In genomic region chr11:119796406-119796805, GRCm38 (mm10) we compare ENCODE assay signal across 8 mouse cellular contexts.
A peak's percentile ranks its signal among the peaks of the same experiment; 100 is the strongest.
DNase-seq lines count a peak whose midpoint lies in the region; ATAC-seq lines count a peak whose summit lies in the region.

No protein-coding gene starts in this region.

- no peaks in the 10 kb centered on the region for H3K27me3 ChIP-seq in hindbrain, embryonic 10.5 days (ENCODE audit: insufficient read depth, poor library complexity, severe bottlenecking)
- H3K27me3 ChIP-seq in hindbrain, embryonic 16.5 days (replicated peaks; ENCODE audit: control insufficient read depth, insufficient read depth, low read length) = no peaks in the 10 kb centered on the region

- WGBS in hindbrain, embryonic 10.5 days = 70% methylated on average over 7 of the region's 7 CpGs
- 45% methylated on average over 7 of the region's 7 CpGs for WGBS in hindbrain, embryonic 16.5 days

- H3K9me3 ChIP-seq in hindbrain, embryonic 10.5 days = no peaks in the 10 kb centered on the region
- H3K9me3 ChIP-seq in hindbrain, embryonic 16.5 days (ENCODE audit: control insufficient read depth, low read length) = no peaks in the 10 kb centered on the region

- peaks cover 32% of the 10 kb centered on the region for H3K4me1 ChIP-seq in hindbrain, embryonic 10.5 days (replicated peaks)
- peaks cover 5% of the 10 kb centered on the region for H3K4me1 ChIP-seq in hindbrain, embryonic 16.5 days (ENCODE audit: control insufficient read depth, insufficient read depth, low read depth, low read length)

- DNase-seq in hindbrain, embryonic 10.5 days (ENCODE audit: low spot score) = no peak
- DNase-seq in cerebellum, postnatal 10 days = peak; percentile 66 to 76
- peak; percentile 17 for DNase-seq in kidney, postnatal 14 days
- peak; percentile 73 for DNase-seq in right cerebral cortex, postnatal 25 days
- DNase-seq in lung, postnatal 10 days = no peak
- DNase-seq in embryo, embryonic 10.5 days (ENCODE audit: low spot score) = no peak

- no peak overlapping the region for H3K4me2 ChIP-seq in hindbrain, embryonic 16.5 days (ENCODE audit: low read length)

- H3K27ac ChIP-seq in hindbrain, embryonic 10.5 days = 0 out of 2 replicates have a peak overlapping the region, but pooled peaks have one; percentile 6
- H3K27ac ChIP-seq in hindbrain, embryonic 16.5 days (ENCODE audit: low read depth, low read length) = no peak overlapping the region

- ATAC-seq in hindbrain, embryonic 16.5 days = no peak
- no peak for ATAC-seq in megakaryocyte-erythroid progenitor cell, adult 5-6 weeks (replicated peaks; ENCODE audit: low FRiP score, low TSS enrichment, poor library complexity, severe bottlenecking)

- no peak overlapping the region for H3K9ac ChIP-seq in hindbrain, embryonic 16.5 days (ENCODE audit: low read depth, low read length)

- H3K36me3 ChIP-seq in hindbrain, embryonic 10.5 days = peaks cover 30% of the 10 kb centered on the region
- no peaks in the 10 kb centered on the region for H3K36me3 ChIP-seq in hindbrain, embryonic 16.5 days (ENCODE audit: control insufficient read depth, insufficient read depth, low read length)

- H3K4me3 ChIP-seq in hindbrain, embryonic 10.5 days = no peak overlapping the region
- no peak overlapping the region for H3K4me3 ChIP-seq in hindbrain, embryonic 16.5 days (ENCODE audit: low read length)

Comparison
In these comparisons a context has a peak if more than half of its experiments do, and no peak if none do; other contexts are left out.
1. DNase-seq: peak in cerebellum, postnatal 10 days (2 of 2), kidney, postnatal 14 days (single experiment) and right cerebral cortex, postnatal 25 days (single experiment); none in hindbrain, embryonic 10.5 days (single experiment), lung, postnatal 10 days (single experiment) and embryo, embryonic 10.5 days (single experiment).